Mouse (Mus musculus): Measurements from ENCODE around the gene Kcnip4.

The Kcnip4 gene

GRCm38 (mm10) chr5:49524394-49525241, at the start of gene Kcnip4:
TSS of gene Kcnip4 (minus strand) at chr5:49524907.
- DNase-seq (ENCODE audit: low spot score), result no peak

- DNase-seq (ENCODE audit: low spot score), result no peak
These were observed 47.2 kb upstream of the Kcnip4 start for GRCm38 (mm10) chr5:49571876-49572275.

- DNase-seq (ENCODE audit: low spot score), result no peak
These were observed 39.0 kb upstream of the Kcnip4 start for GRCm38 (mm10) chr5:49563751-49564150.

GRCm38 (mm10) chr5:49557436-49557835, 32.7 kb upstream of the Kcnip4 start:
- no peak for DNase-seq (ENCODE audit: low spot score)

- DNase-seq (ENCODE audit: low spot score), result no peak
These were observed 23.2 kb upstream of the Kcnip4 start for GRCm38 (mm10) chr5:49547884-49548283.

- no peak for DNase-seq (ENCODE audit: low spot score)
These were observed 4.7 kb upstream of the Kcnip4 start for GRCm38 (mm10) chr5:49529362-49529761.

GRCm38 (mm10) chr5:49525242-49525612, 520 bp upstream of the Kcnip4 start:
- DNase-seq (ENCODE audit: low spot score), result no peak

GRCm38 (mm10) chr5:49523997-49524393, 712 bp downstream of the Kcnip4 start:
- DNase-seq (ENCODE audit: low spot score), result no peak

- DNase-seq (ENCODE audit: low spot score), result no peak
These were observed 1.7 kb downstream of the Kcnip4 start for GRCm38 (mm10) chr5:49522986-49523385.

- no peak for DNase-seq (ENCODE audit: low spot score)
These were observed 26.0 kb downstream of the Kcnip4 start for GRCm38 (mm10) chr5:49498743-49499142.

GRCm38 (mm10) chr5:49487270-49487669, 37.4 kb downstream of the Kcnip4 start:
- no peak for DNase-seq (ENCODE audit: low spot score)

GRCm38 (mm10) chr5:49470738-49471137, 54.0 kb downstream of the Kcnip4 start:
- no peak for DNase-seq (ENCODE audit: low spot score)

- no peak for DNase-seq (ENCODE audit: low spot score)
These were observed 63.9 kb downstream of the Kcnip4 start for GRCm38 (mm10) chr5:49460643-49461276.

- DNase-seq (ENCODE audit: low spot score), result no peak
These were observed 71.6 kb downstream of the Kcnip4 start for GRCm38 (mm10) chr5:49453100-49453499.

GRCm38 (mm10) chr5:49451295-49451694, 73.4 kb downstream of the Kcnip4 start:
- no peak for DNase-seq (ENCODE audit: low spot score)

GRCm38 (mm10) chr5:49450876-49451275, 73.8 kb downstream of the Kcnip4 start:
- DNase-seq (ENCODE audit: low spot score), result no peak

- no peak for DNase-seq (ENCODE audit: low spot score)
These were observed 87.5 kb downstream of the Kcnip4 start for GRCm38 (mm10) chr5:49437236-49437635.

- no peak for DNase-seq (ENCODE audit: low spot score)
These were observed 97.0 kb downstream of the Kcnip4 start for GRCm38 (mm10) chr5:49427689-49428088.

- DNase-seq (ENCODE audit: low spot score), result no peak
These were observed 105.0 kb downstream of the Kcnip4 start for GRCm38 (mm10) chr5:49419707-49420106.

- no peak for DNase-seq (ENCODE audit: low spot score)
These were observed 116.4 kb downstream of the Kcnip4 start for GRCm38 (mm10) chr5:49408351-49408750.

- DNase-seq (ENCODE audit: low spot score), result no peak
These were observed 154.1 kb downstream of the Kcnip4 start for GRCm38 (mm10) chr5:49370543-49371076.

- DNase-seq (ENCODE audit: low spot score), result no peak
These were observed 155.9 kb downstream of the Kcnip4 start for GRCm38 (mm10) chr5:49368636-49369423.

Data from T-cell, adult 2 months (primary cell).